Mouse (Mus musculus) thymus, postnatal 0 days (tissue): ENCODE measurements at regions not wholly inside any gene's neighbourhood (a gene's known extent, or its start where the extent isn't known, plus 50 kb on each side); places are given as distances from the start of the nearest gene placed in this dataset.
A peak's percentile ranks its signal among the peaks of the same experiment; 100 is the strongest.

Source experiments
- DNase-seq: peaks from one replicate; pipeline ENCODE4 v3.0.0-alpha.2; 2015; ENCODE audit warnings: low spot score

DNA sequence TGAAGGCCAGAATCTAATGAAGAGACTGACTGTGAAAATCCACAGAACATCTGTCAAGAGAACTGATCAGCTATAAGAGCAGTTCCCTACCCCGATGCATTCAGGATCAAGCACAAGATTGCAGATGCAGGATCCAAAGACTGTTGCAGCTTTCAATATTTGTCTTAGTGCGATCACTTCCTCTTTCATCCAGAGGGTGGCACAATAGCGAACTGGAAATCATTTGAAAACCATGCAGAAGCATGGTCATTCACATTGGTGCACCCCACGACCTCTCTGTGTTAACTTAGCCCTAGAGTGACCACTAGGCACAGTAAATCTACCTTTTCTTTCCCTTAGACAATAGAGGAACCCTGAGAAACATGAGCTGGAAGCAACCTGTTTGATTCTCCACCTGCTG is 55.8 kb upstream of the Pak3 start:
- DNase-seq = no peak

DNA sequence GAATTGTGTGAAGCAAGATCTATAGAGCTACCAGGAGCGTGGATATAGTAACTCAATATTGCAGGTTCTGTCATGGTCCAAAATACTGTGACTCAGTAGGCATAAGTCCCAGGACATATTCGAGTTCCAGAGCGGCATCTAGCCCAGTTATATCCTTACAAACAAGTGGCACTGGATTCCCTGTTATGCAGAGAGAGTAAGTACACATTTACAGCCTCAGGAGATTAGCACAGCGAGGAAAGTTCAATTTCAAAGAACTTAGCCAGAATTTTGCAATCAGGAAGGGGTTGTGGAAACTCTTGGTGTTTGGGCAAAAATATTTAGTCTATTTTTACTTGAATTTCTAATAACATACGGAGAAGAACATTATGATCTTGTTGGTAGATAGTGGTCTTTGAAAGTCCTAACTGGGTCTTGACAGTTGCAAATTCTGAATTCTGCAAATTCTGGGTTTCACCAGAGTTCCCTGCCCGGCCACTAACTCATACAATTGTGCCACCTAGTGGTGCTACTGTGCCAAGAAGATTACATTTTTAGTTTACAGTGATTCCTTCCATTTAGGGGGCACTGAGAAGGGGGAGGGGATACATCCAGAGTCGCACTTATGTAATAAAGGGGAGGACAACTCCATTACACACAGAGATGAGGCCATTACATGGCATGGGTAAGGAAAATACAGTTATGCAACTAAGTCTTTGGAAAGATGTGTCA is 54.7 kb upstream of the Chrdl1 start:
- peak; percentile 5 for DNase-seq

DNA sequence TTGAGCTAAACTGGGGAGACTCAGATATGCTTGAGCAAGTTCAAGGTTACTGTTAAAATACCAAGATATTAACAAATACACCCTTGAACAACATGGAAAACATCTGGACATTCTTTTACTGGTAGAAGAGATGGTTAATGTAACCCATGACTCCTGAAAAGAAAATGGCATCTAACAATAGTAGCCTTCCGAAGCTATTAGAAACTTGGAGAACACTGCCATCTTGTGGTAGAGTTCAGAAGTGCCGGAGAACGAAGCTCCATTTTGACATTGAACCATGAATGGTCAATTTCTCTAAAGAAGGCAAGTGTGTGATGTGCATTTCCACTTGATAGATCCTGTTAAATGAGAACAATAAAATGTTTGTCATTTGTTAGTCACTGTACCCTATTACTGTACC is 50.5 kb upstream of the Chrdl1 start:
- peak; percentile 38 for DNase-seq
